Mouse (Mus musculus): ENCODE measurements at regions not wholly inside any gene's neighbourhood (a gene's known extent, or its start where the extent isn't known, plus 50 kb on each side); places are given as distances from the start of the nearest gene placed in this dataset.
A peak's percentile ranks its signal among the peaks of the same experiment; 100 is the strongest.

DNA sequence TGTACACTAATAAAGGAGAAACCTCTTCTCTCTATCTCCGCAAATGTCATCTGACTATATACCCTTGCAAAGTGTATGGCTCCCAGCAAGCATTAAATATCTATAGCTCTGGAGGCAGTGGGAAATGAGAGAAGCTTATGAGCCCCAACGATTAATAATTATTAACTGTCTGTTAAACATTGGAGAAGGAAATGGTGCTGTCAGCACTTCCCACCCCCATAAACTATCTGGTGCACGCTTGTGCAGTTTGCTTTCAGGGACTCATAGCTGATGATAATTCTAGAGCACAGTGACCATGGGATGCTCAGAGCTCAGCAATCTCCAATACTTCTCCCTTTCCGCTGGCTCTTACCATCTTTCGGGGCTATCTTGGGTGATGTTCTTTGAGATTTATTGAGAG lies 541.2 kb downstream of the Grxcr1 start:
- DNase-seq = no peak

DNA sequence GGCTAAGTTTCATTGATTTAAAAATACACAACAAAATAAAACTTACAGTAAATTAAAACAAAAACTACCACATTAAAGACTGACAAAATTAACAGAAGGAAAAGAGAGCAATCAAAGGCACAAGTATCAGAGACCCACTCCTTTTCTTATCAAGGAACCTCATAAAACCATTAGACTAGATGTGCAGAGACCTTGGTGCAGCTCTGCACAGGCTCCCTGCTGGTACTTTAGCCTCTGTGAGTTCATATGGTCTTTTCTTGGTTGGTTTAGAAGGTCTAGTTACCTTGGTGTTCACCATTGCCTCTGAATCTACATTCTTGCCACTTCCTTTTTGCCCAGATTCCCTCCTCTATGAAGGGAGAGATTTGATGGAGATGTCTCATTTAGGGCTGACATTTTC lies 544.2 kb downstream of the Grxcr1 start:
- no peak for DNase-seq

GRCm38 (mm10) chr5:68578496-68578895 lies 546.9 kb downstream of the Grxcr1 start:
- DNase-seq = no peak

DNA sequence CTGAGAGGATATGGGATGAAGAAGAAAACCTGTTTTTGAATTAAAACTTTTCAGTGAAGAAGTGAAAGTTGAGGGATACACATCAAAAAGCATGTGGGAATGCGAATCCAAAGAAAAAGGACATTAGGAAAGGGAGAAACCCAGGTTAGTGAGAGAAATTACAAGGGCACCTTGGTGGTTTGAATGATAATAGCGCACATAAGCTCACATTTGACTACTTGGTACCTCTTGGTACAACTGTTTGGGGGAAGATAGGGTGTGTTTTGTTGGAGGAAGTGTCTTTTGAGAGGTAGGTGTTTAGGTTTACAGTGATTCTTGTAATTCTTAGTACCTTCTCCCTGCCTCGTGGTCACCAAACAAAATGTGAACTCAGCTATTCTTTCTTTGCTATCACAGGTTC lies 560.8 kb downstream of the Grxcr1 start:
- DNase-seq = no peak

GRCm38 (mm10) chr5:68618451-68618850 lies 586.8 kb downstream of the Grxcr1 start:
- peak in 1 of 2 experiments; percentile 6 for DNase-seq

DNA sequence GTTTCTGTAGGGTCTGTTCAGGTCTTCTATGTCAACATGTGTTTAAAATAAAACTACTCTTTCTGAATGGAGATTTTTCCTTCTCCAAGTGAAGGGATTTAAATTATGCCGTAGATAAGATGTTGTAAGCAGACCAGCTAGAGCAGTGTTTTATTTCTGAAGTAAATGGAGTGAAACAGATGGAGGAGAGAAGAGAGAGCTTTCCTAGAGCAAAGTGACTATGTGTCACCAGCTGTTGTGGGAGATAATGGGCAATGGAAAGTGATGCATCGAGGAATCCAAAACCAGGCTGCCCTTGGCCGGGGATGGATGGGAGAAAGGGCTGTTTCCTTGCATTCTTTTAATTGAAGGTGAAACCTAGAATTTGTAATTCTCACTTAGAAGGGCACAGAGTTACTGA lies 603.8 kb downstream of the Grxcr1 start:
- no peak for DNase-seq

- no peak for DNase-seq
Observed at GRCm38 (mm10) chr5:68672834-68673233, 641.2 kb downstream of the Grxcr1 start.

DNA sequence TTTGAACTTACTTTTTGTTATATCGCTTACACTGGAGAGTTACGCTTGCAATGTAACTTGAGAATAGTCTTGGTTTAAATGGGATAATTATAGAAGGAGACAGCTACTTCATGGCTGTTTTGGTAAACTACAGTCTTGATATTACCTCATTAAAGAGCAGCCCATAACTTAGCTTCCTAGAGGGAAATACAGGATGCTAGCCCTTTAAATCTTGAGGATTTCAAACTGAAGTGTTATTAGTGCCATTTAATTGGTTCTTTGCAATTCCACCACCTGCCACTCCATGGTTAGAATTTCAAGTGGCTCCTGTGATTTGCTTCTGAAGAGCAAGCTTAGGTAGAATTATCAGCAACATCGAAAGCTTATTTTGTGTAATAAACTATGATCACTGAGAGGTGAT lies 640.1 kb downstream of the Kctd8 start:
- no peak for DNase-seq

DNA sequence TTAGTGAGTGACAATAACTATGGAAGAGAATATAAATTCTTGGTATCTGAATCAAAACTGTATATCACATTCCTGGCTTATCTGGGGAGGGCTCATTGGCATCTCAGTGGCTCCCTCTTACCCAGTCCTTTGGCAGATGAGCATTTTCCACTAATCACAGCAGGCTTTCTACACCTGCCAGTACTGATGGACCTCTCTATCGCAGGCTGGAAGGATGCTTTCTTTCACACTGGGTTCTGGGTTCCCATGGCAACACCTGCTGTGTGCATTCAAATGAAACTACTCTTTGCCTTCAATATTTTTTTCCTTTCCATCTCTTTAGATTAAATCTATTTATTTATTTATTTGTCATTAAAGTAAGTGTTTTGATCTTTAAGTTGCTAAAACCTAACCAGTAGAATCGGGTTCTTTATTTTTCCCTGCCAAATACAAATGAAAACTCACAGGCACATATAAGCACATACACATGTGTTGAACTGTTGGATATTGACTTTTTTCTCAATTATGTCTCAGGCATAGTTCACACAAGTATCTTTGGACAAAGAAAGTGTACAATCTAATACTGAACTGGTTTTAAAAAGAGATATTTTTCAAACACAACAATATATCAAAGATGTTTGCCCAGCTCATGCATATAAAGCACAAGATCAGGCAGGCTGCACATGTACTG lies 635.9 kb downstream of the Kctd8 start:
- peak; percentile 68 to 88 for DNase-seq

DNA sequence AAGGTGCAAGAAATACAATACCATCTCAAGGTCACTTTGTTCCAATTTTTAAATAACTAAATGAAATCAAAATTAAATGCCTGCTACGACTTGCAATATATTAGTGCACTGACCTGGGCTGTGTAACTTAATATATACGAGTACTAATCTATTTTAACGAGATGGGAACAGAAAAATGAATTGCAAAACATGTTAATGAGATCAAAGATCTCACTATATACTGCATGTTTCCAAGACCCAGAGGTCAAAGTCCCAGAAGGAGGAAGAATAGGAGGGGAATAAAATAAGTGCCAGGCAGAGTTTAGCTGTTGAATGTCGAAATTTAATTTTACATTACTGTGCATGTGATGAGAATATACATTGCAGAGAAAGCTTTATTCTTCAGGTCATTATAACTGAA lies 614.7 kb downstream of the Kctd8 start:
- no peak for DNase-seq

GRCm38 (mm10) chr5:68735186-68735585 lies 606.3 kb downstream of the Kctd8 start:
- DNase-seq = no peak

DNA sequence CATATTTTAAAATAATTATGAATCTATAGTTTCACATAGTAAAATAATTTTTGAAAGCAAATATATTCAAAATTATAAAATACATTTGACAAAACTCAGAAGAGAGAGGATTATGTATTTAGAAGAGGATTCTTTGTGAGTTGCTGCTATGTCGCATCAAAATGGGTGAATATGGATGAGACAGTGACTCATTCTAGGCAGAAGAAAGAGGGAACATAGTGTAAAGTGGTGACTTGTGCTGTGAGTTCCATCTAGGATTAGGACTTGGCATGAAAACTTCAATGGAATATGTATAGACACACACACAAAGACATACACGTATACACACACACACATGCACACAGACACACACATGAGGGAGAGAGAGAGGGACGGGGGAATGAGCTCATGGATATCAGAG lies 591.0 kb downstream of the Kctd8 start:
- DNase-seq = no peak

DNA sequence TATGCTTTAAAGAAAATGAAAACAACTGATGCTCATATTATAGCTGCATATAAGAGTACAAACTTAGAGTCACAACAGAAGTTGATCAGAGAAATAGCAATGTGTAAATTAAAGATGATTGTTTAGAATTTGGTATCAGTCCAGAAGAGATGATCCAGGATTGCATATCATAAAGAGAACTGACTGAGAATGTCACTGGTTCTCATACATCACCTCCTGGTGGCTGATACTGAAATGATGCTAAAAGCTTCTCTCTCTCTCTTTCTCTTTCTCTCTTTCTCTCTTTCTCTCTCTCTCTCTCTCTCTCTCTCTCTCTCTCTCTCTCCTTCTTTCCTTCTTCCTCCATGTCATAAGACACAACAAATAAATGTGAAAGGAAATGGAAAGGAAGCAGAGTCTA lies 588.5 kb downstream of the Kctd8 start:
- no peak for DNase-seq

All from cerebellum, postnatal 14 days (tissue).